Mouse (Mus musculus): ENCODE measurements around the gene Egf. TPM values are rescaled to one million over a fixed set of nuclear protein-coding genes. Genes with fewer than 3 reads are reported as not detected.

The Egf gene
- total RNA-seq, 2 experiments from 2014 or later, result 21.0 to 24.7 TPM

DNA sequence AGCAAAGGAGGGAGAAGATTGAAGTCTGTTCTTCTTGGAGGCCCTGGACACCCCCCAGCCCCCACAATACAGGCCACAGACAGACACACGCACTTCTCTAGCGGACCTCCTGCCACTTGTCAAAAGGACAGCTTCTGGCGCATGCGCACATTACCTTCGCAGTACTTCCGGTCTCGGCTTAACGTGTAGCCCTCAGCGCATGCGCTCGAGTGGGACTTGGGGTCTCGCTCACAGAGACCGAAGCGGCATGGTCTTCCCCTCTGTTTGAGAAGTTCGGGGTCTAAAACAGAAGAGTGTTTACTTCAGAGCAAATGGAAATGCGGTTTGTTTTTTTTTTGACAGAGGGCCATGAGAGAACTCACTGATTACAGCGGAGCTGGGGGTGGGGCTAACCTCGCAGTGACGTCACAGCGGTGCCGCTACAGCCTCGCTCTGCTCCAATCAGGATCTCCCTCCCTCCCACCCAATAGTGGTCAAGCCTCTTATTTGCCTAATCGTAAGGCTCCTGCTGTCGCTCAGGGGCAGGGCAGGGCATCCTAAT, 30.1 kb downstream of the Egf start:
- DNase-seq, result peak; percentile 91
- intact Hi-C loops (cut with DNase I; ENCODE audit: low total_unique reads), result no loop called here

DNA sequence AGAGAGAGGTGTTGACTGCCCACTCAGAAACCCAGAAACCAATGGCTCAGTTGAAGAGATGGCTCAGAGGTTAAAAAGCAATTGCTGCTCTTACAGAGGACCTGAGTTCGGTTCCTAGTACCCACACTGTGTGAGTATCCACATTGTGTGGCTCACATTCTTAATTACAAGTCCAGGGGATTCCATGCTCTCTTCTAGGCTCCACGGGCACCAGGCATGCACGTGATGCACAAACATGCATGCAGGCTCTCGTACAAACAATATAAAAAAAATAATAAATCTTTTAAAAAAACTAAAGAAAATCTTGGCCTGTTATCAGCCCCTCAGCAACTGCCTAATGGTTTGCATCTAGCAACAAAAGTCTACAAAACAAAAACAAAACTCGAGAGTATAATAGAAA, 30.6 kb downstream of the Egf start:
- DNase-seq, result no peak
- intact Hi-C loops (cut with DNase I; ENCODE audit: low total_unique reads), result no loop called here

DNA sequence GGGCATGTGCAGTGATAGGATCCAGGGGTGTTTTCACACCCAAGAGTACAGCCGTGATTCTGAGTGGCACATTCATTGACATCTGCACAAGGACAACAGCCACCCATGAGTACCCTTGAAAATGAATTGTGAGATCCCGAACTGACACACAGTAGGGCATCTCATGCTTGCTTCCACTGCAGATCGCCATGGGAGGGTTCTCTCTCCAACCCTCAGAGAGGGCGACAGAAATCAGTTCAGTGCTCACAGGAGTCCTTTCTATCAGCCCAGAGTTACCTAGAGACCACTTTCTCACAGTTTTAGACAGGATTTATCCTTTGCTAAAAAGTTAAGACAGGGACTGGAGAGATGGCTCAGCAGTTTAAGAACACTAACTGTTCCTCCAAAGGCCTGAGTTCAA, 31.8 kb downstream of the Egf start:
- intact Hi-C loops (cut with DNase I; ENCODE audit: low total_unique reads), result no loop called here
- DNase-seq, result no peak

DNA sequence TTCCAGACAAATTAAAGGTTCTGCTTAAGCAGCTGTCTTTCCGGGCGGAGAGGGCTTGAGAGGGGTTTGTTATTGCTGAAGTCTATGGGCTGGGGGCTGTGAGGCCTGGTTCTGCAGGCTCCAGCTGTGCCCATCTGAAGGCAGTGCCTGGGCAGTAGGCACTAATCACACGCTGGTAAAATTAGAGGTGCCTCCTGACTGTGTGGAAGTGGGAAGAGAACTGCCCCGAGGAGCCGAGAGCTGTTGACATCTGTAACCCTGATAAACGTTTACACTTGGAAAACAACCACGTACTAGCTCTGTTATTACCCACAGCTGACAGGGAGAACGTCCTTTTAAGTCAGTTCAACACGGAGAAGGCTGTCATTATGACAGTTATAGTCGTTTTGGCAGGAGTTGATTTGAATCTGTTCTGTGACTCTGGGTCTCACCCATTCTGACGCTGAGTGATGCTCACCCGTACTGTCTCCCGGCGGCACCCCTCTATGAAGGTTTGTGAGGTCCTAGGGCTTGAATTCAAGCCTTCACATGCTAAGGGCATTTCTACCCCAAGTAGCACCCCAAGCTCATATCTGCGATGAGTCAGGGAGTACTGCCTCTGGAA, 40.5 kb downstream of the Egf start:
- DNase-seq, result no peak
- intact Hi-C loops (cut with DNase I; ENCODE audit: low total_unique reads), result no loop called here

DNA sequence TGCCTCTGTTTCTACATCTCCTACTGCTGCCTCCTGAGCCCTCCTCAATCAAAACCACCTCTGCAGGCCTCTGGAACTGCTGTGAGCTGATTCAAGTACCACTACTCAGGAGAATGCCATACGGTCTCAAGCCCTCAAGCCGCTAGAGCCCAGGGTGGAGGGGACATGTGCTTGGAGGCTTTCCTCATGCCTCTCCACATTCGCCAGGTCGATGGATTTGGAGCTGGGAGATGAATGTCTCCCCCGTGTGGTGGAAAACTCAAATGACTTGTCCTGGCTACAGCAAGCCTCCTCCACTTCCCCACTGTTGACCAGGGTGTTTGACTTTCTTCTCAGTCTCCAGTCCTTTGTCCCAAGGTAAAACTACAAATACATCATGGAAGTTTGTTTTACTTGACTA, 47.0 kb downstream of the Egf start:
- intact Hi-C loops (cut with DNase I; ENCODE audit: low total_unique reads), result no loop called here
- peak; percentile 24 for DNase-seq

DNA sequence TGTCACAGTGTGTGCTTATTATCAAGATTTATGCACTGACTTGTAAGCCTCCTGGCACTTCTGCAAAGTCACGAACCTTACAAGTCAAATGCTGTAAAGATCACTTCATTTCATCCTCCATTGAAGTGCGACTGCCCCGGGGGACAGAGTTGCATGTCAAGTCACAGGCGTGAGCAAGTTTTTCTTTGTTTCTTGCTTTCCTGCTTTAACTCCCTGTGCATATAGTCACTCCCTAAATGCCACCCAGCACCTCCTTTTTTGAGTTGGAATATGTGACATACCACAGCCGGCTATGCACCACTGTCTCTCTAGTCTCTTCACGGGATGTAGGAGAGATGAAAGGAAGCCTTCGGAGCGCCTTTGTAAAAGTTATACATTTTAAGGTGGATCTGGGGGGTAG, 56.2 kb downstream of the Egf start:
- intact Hi-C loops (cut with DNase I; ENCODE audit: low total_unique reads), result no loop called here

DNA sequence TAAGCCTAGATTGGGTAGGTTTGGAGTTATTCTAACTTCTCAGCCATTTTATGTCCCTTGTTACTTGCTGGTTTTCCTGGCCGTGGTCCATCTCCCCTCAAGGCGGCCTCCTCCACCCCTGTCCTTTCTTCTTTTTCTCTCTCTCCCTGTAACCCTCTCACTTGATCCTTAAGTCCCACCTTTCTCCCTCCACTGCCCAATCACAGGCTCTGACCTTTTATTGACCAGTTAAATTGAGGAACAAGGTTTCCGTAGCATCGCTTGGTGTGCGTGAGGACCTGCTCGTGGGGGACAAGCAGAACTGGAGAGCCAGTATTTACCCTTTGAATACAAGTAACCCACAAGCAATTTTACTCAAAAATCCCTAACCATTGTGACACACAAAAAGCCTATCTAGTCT, 56.8 kb downstream of the Egf start:
- intact Hi-C loops (cut with DNase I; ENCODE audit: low total_unique reads), result no loop called here

More for the DNA sequence above, 56.2 kb downstream of the Egf start:
- DNase-seq, result no peak

DNA sequence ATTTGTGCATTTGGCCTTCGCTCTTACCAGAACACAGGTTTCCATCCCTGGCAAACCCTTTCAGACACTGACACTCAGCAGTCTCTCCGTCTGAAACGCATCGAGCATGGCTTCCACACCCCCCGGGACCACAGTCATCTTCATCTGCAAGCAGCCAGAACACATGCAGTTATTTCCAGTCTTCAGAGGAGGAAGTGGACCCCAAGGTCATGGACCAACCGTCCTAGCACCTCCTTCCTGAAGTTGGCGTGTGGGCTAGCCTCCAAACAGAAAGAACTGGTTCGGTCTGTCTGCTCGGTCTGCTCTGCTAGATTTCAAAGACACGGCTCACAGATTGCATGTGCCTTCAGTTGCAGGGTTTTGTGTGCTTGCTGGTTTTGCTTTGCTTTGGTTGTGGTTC, 57.4 kb downstream of the Egf start:
- no peak for DNase-seq
- intact Hi-C loops (cut with DNase I; ENCODE audit: low total_unique reads), result no loop called here

More for the DNA sequence above, 56.8 kb downstream of the Egf start:
- DNase-seq, result no peak

DNA sequence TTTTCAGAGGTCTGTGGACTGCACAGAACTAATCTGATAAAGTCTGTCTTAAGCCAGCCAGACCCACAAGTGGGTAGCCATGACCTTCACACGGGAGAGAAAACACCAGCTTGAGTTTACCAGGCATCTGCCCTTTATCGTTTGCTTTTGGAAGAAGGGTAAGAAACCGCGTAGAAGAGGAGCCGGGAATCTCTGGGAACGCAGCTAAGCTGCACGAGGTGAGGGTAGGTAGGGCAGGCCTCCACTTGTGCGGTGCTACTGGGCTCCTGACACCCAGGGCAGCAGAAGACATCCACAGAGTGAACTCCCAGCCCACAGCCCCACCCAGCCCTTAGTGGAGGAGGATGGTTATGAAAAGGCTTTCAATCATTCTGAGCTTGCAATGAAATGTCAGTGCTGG, 59.2 kb downstream of the Egf start:
- intact Hi-C loops (cut with DNase I; ENCODE audit: low total_unique reads), result no loop called here
- DNase-seq, result no peak

DNA sequence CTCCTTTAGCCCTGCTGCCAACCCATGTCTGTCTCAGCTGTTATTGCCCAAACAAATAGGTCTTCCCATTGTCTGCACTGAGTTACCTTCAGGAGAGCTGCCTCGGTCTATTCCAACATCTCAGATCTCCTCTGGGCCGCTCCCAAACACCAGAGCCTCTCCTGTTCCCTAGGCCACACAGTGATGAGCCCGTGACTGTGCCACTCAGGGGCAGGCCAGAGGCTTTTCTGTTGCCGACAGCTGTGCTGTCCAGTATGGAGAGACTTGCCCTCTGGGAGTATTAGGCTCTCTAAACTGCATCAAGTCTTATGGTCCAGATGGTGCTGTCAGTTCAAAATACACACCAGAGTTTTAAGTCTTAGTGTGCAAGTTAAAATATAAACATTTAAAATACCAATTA, 61.5 kb downstream of the Egf start:
- no peak for DNase-seq
- intact Hi-C loops (cut with DNase I; ENCODE audit: low total_unique reads), result no loop called here

DNA sequence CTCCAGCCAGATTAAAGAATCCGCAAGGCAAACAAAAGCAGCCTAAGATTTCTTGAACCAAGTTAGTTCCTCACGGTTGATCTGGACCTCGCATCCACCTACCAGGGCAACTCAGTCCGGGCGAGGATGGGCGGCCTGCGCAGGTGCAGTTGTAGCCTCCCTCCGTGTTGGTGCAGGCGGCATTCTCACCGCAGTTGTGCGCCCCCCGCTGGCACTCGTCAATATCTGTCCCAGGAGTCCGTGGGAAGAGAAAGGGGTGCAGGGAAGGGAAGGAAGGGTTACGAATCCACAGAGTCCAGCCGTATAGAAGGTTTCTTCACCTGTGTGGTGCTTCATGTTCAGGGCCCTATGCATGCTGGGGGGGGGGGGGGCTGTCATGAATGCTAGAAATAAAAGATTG, 62.3 kb downstream of the Egf start:
- intact Hi-C loops (cut with DNase I; ENCODE audit: low total_unique reads), result no loop called here
- no peak for DNase-seq

DNA sequence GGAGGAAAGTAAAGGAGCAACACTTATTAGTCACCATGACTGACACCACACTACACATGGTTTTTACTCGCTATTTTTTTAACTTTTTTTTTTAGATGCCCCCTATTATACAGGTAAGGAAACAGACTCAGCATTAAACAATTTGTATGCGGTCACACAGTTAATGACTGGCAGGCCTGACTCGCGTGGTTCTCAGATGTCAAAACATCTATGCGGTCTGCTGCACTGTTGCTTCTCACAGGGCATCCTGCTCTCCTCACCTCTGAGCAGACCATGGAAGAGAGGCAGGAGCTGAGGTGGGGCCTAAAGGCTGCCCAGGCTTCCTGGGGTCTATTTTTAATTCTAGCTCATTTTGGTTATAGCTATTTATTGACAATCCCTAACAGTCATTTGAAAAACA, 67.7 kb downstream of the Egf start:
- intact Hi-C loops (cut with DNase I; ENCODE audit: low total_unique reads), result loop anchor here (5.0 kb wide), 2 partner anchors 265 to 380 kb away; no protein-coding TSS in a partner anchor
- no peak for DNase-seq

DNA sequence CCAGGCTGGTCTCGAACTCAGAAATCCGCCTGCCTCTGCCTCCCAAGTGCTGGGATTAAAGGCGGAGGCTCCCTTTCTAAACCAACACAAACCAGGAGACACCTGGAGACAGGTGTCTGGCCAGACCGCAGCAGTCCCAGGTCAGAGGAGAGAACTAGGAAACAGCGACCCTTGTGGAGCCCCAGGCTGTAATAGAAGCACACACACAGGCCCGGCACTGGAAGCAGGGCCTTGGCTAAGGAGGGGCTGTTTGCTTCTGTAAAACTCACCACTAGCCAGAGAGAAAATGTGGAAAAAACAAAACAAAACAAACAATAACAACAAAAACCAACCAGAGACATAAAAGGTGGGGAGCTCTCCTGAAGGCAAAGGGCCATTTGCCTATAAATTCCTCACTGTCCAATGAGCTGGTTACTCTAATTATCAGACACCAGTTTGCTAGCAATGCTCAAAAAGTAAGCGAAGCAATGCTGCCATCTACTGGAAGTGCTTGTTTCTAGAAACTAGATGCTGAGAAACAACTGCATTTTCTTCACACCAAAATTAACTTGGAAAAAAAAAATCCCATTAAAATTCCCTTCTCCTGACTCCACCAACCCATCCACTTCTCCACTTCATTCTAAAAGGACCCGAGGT, 68.3 kb downstream of the Egf start:
- DNase-seq, result peak; percentile 25
- intact Hi-C loops (cut with DNase I; ENCODE audit: low total_unique reads), result loop anchor here (5.0 kb wide), 2 partner anchors 265 to 380 kb away; no protein-coding TSS in a partner anchor

DNA sequence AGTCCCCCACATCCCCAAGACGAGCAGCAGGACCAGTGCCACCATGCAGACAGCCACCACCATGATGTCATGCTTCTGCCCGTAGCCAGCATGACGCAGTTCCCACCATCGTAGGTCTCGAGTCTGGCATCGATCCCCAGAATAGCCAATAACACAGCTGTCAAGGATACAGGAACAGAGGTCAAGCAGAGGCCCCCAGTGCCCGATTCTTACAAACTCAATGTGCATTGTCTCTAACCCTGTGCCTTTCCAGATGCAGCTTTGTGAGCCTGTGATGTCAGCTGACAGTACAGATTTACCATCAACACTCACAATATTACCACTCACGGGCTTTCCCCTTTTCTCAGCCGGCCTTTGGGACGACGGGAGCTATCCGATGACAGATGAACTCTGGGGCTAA, 68.9 kb downstream of the Egf start:
- intact Hi-C loops (cut with DNase I; ENCODE audit: low total_unique reads), result loop anchor here (5.0 kb wide), 2 partner anchors 264 to 379 kb away; no protein-coding TSS in a partner anchor
- no peak for DNase-seq

DNA sequence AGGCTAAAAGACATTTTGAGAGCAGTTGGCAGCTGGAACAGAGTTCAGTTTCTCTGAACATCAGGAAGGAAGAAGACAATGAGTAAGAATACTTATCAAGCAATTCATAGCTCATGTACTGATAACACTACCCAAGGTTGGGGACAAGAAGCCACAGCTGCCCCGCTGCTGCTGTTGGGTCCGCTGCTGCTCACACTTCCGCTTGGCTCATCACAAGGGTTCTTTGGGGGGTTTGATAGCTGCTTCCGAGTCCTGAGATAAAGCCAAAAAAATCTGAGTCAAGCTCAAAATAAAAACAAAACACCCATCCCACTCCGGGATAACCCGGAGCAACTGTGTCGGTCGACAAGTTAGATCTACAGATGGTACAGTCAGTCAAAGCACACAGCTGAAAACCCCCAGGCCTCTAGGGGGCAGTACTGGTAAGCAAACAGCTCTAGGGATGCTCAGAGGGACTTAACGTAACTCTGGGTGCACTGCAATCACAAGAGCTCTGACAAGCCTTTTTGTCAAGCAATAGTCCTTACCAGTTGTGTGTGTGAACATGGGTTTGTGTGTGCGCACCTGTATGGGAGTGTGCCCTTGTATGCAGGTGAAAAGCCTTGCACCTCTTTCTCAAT, 71.9 kb downstream of the Egf start:
- DNase-seq, result peak; percentile 24
- intact Hi-C loops (cut with DNase I; ENCODE audit: low total_unique reads), result no loop called here

DNA sequence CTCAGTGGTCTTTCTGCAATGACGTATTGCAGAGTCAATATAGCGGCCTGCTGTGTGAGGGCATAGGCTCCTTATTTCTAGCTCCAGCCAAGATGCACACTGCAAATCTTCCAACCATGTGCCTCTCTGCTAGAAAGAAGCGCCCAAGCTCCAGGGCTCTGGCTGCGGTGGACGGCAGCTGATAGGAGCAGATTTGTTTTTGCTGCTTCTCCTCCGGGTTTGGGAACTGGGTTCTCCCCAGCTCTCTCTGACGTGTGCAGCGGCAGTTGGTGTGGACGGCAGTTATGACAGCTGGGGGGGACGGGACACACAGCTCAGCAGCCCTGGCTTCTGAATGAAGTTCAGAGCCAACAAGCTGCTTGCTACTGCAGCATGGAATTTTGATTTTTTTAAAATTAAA, 72.7 kb downstream of the Egf start:
- DNase-seq, result no peak
- intact Hi-C loops (cut with DNase I; ENCODE audit: low total_unique reads), result no loop called here

DNA sequence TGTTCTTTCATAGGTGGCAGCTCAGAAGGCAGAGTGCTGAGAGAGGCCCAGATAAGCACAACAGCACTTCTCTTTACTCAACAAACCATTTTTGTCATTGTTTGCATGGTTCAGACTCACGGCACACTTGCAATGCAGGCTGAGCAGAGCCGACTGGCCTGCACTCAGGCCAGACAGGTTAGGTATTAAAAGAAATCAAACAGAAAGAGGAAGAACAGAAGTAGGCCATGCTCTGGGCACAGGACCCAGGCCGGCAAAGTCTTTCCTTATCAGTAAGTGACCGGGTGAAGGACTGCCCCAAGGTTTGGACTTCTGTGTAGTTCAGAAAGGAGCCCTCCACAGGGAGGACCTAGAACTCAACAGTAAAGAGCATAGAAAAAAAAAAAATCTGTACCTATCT, 73.3 kb downstream of the Egf start:
- DNase-seq, result no peak
- intact Hi-C loops (cut with DNase I; ENCODE audit: low total_unique reads), result no loop called here

DNA sequence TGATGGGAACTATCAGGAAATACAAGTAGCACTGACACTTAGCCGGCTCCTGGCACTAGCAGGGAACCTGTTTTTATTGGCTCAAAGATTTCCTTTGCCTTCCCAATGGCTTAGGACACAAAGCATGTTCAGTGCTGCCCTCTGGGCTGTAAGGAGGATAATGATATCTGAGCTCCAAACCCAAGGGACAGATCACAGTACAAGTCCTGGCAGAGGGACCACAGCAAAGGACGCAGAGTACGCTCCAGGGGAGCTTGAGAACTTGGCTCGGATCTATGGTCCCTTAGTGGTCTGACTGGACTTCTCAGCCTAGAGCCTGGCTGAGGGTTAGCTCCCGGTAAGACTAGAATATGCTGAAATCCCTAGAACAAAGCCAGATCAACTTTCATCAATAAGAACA, 74.9 kb downstream of the Egf start:
- DNase-seq, result peak; percentile 45
- intact Hi-C loops (cut with DNase I; ENCODE audit: low total_unique reads), result no loop called here

DNA sequence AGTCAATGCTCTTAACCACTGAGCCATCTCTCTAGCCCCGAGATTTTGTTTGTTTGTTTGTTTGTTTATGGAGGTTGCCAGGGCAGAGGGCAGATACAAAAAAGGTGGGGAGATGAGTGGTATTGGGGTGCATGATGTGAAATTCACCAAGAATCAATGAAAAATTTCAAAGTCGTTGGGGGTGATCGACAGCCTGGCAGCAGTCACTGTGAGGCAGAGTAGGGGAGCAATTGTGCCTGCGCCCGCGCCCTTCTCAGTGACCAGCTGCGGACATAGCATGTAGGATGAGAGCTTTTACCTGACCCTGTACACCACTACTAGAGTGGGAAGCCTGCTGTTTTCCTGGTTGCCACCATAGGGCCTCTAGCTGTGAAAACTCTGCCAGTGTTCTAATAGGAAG, 79.2 kb downstream of the Egf start:
- intact Hi-C loops (cut with DNase I; ENCODE audit: low total_unique reads), result no loop called here
- DNase-seq, result no peak

DNA sequence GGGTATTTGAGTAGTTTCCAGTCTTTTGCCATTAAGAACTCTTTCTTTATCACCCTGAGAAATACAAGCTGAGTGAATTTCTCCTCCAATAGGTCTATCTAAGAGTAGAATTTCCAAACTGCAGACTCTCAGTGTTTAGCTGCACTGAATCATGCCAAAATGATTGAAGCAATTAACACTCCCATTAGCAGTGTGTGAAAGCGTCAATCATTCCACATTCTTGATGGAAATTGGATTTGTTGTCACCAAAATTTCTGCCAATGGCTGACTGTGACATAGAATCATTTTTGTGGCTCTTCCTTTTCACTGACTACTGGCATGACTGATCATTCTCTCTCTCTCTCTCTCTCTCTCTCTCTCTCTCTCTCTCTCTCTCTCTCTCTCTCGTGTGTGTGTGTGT, 91.2 kb downstream of the Egf start:
- no peak for DNase-seq
- intact Hi-C loops (cut with DNase I; ENCODE audit: low total_unique reads), result no loop called here

DNA sequence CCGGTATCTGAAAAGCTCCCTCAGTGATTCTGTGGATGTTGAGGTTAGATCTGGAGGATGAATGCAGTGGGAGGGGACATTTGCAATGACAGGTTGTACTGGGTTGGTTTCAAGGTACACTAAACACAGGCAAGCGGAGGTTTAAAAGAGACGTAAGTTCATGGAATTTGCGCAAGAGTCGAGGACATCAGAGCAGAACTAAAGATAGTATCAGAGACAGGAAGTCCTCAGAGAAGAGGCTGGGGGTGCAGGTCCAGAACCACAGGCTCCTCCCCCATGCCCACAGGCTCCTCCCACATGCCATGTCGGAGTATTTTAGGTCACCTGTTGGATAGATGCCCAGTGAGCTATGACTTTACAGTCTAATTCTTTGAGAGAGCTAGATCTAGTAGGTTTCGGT, 96.3 kb downstream of the Egf start:
- DNase-seq, result no peak
- intact Hi-C loops (cut with DNase I; ENCODE audit: low total_unique reads), result no loop called here
